Mouse (Mus musculus) heart, postnatal 36 days (tissue): ENCODE results near the gene Ermap. TPM values are rescaled to one million over a fixed set of nuclear protein-coding genes. Genes with fewer than 3 reads are reported as not detected.
A peak's percentile ranks its signal among the peaks of the same experiment; 100 is the strongest.

Source experiments
- DNase-seq, 2 experiments: peaks; one replicate each; pipeline ENCODE4 v3.0.0; 2021 to 2022
- intact Hi-C: fragments of 180-260 bp; cut with DNase I; formaldehyde crosslinking; loops from one replicate; pipeline ENCODE4 v1.15.1; 2025
- microRNA-seq, 2 experiments: library from miRNA; unstranded; fragments of <30 nt; microRNA quantifications; one replicate each; pipeline ENCODE4 v1.2.0; 2021; ENCODE audit warnings: borderline number of aligned reads in 2 of 2
- total RNA-seq, 2 experiments: library from RNA; stranded (reverse); gene quantifications; 2 replicates each; pipeline ENCODE4 v1.2.3; 2021

Gene Ermap
- total RNA-seq, 2 experiments from 2014 or later: 0.11 TPM; not detected in 1

- intact Hi-C loops: no loop called here
- peak; percentile 31 to 53 for DNase-seq
These were observed 47.5 kb downstream of the Ermap start for GRCm38 (mm10) chr4:119142230-119142871.

DNA sequence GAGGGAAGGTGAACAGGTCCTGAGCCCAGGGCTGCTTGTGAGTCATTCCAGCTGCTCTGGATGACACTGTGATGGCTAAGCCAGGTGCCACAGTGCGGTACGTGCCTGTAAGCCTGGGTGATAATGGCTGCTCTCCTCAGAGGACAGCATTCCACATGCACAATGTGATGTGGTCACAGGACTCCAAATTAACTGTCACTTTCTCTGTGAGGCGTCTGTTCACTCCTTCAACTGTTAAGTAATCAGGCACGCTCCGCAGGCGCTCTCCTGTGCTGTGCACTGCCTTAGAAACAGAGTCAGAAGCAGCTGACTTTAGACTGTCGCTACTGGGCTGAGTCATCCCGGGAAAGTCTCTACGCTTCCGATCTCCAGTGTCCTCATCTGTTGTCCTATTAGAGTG lies 48.6 kb downstream of the Ermap start:
- no peak for DNase-seq
- intact Hi-C loops: no loop called here

- intact Hi-C loops: loop anchor here (1.0 kb wide), 1 partner anchor 135 kb away; no protein-coding TSS in a partner anchor
- DNase-seq: peak; percentile 47 to 48
These were observed 49.7 kb downstream of the Ermap start for GRCm38 (mm10) chr4:119140126-119140525.

DNA sequence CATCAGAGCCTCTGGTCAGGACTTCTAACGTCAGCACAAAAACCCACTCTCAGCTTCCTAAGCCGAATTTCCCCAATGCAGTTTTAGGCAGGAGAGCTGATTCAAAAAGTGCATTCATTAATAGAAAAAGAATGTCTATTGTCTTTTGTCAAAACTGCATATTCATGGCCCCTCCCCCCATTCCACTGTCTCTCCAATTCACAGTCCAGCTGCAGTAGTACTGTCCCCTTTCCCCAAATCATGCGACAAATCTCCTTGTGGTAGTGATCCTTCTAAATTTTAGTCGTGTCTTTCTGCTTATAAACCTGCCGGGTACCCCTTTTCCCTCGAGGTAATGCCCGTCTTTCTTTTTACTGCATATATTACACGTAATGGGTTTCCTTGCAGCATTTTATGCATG lies 51.0 kb downstream of the Ermap start:
- DNase-seq: no peak
- intact Hi-C loops: no loop called here

DNA sequence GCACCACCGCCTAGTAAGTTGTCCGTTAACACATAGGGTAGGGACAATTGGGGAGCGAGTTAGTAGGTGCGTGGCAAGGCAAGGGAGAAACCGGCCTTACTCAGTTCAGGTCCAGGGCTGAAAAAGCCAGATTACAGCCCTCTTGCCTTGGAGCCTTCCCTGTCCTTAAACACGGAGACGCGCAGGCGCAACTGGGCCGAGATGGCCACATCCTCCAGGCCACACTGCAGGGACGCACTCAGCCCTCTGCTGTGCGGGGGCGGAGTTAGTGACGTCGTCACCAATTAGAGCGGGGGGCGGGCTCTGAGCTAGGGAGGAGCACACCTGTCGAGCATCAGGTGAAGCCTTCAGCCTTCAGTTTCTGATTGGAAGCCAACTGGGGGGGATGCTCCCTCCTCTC lies 51.6 kb downstream of the Ermap start:
- no peak for DNase-seq
- intact Hi-C loops: no loop called here

- intact Hi-C loops: no loop called here
These were observed 52.5 kb downstream of the Ermap start for GRCm38 (mm10) chr4:119137313-119137712.

GRCm38 (mm10) chr4:119133860-119134259 lies 56.0 kb downstream of the Ermap start:
- DNase-seq: no peak
- intact Hi-C loops: no loop called here

More at GRCm38 (mm10) chr4:119137313-119137712, 52.5 kb downstream of the Ermap start:
- DNase-seq: no peak

DNA sequence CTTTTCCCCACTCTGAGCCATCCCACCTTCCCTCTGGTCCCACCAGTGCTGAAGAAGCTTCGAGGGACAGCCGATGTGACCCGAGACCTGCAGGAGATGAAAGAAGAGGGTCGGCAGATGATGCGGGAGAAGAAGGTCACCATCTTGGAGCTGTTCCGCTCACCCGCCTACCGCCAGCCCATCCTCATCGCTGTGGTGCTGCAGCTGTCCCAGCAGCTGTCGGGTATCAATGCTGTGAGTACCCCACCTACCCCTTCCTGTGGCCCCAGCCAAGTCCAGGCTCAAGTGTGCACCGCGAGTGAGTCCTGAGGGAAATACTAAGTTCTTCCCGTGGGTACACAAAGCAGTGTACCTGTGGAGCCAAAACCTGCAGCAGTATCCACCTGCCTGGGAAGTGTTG lies 56.5 kb downstream of the Ermap start:
- intact Hi-C loops: no loop called here
- no peak for DNase-seq

DNA sequence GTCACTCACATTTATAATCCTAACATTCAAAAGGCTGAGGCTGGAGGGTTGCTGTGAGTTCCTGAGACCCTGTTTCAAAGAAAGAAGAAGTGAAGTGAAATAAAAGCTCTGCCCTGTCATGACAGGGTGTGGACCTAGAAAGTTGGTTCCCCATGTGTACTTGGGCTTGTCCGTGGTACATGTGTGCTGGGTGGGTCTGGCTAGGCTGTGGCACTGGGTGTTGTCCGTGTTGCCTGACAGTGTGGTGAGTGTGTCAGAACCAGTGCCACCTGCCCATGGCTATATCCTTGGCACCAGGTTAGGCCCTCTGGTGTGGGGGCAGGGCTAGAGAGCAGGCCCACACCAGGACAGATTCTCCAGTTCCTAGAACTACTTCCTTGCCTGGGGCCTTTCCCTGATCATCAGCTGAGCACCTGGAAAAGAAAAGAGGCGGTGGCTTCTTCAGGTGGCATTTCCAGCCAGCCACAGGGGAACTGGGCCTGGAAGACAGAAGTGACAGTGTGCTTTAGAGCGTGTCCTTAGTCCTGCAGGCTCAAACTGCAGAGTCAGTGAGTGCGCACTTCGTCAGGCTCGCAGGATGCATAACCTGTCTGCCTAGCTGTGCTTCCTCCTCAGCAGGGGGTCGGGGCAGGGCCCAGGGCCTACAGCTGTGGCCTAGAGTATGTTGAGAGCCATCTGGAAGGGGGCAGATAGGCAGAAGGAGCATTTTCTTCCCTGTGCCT lies 58.5 kb downstream of the Ermap start:
- no peak for DNase-seq
- intact Hi-C loops: no loop called here

DNA sequence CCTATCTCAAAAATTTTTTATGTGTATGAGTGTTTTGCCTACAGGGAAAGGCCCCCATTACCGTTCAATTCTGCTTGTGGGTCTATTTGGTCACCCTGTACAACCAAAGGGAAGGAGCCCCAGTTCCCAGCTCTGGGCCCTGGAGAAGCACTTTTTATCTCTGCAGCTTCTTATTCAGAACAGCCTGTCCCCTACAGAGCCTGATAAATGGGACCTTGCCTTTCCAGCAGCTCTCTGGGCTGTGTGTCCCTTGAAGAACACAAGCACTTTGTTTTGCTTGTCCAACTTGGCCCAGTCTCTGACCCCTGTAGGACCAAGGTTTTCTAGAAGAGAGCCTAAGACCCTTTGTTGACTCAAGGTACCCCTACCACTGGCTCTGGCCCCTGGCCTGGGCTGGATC lies 60.7 kb downstream of the Ermap start:
- intact Hi-C loops: no loop called here

GRCm38 (mm10) chr4:119128547-119128946 lies 61.3 kb downstream of the Ermap start:
- intact Hi-C loops: no loop called here
- DNase-seq: no peak

More for the DNA sequence above, 60.7 kb downstream of the Ermap start:
- no peak for DNase-seq

- DNase-seq: no peak
- intact Hi-C loops: no loop called here
These were observed 62.6 kb downstream of the Ermap start for GRCm38 (mm10) chr4:119127229-119127628.

GRCm38 (mm10) chr4:119125577-119126270 lies 64.1 kb downstream of the Ermap start:
- intact Hi-C loops: no loop called here
- no peak for DNase-seq

Small RNAs within 50 kb of the gene (microRNA-seq; reads per million reads assigned to microRNA genes)
- 0 reads per million in 2 experiments for gene Mir1957a

Other genes with a start within 250 kb of the Ermap start
- under 1 TPM; 0.28 to 0.38 TPM for gene Lao1, start 228.4 kb downstream of the Ermap start, total RNA-seq
- gene Slc2a1, start 81.3 kb downstream of the Ermap start, total RNA-seq: 10 to 100 TPM in 1 of 2 experiments, 1 to 10 TPM in 1; 9.5 to 12.7 TPM
- 10 to 100 TPM; 20.0 to 21.5 TPM for gene Zfp691, start 15.8 kb downstream of the Ermap start, total RNA-seq
- gene Svbp, start 5.3 kb upstream of the Ermap start, total RNA-seq: 10 to 100 TPM; 19.0 to 19.6 TPM
- not detected for gene Tmem269, start 28.2 kb upstream of the Ermap start, total RNA-seq
- gene AU022252, start 42.7 kb upstream of the Ermap start, total RNA-seq: 10 to 100 TPM; 22.2 to 24.5 TPM
- gene P3h1, start 42.9 kb upstream of the Ermap start, total RNA-seq: 10 to 100 TPM; 13.3 to 15.1 TPM
- not detected for gene Cldn19, start 65.4 kb upstream of the Ermap start, total RNA-seq
- 100 to 1,000 TPM; 786 to 814 TPM for gene Ybx1, start 104.6 kb upstream of the Ermap start, total RNA-seq
- gene Ppih, start 130.5 kb upstream of the Ermap start, total RNA-seq: 10 to 100 TPM in 1 of 2 experiments, 1 to 10 TPM in 1; 9.4 to 12.2 TPM
- under 1 TPM in 1 of 2 experiments, not detected in 1; 0.36 TPM for gene Ccdc30, start 225.5 kb upstream of the Ermap start, total RNA-seq
- 10 to 100 TPM in 1 of 2 experiments, 1 to 10 TPM in 1; 9.6 to 12.7 TPM for gene Ppcs, start 232.4 kb upstream of the Ermap start, total RNA-seq
- not detected for gene Zmynd12, start 232.8 kb upstream of the Ermap start, total RNA-seq